Mouse (Mus musculus) hindbrain, embryonic 14.5 days (tissue): ENCODE data around the gene Chrna3. TPM values are rescaled to one million over a fixed set of nuclear protein-coding genes. Genes with fewer than 3 reads are reported as not detected.
A peak's percentile ranks its signal among the peaks of the same experiment; 100 is the strongest.

ENCODE experiments used
- ATAC-seq: fragments of 200-750 bp; cut with Nextera tagmentation; 2 replicates; pipeline ENCODE4 v1.8.0; 2017; ENCODE audit warnings: moderate number of reproducible peaks, mild to moderate bottlenecking, moderate TSS enrichment, moderate library complexity; ENCODE audit not compliant: low FRiP score
- DNase-seq: peaks from one replicate; pipeline ENCODE4 v3.0.0-alpha.2; 2015; ENCODE audit warnings: low spot score
- H3K27ac ChIP-seq: fragments of 300-500 bp; sonication (generic); 2 replicates; pipeline ENCODE4 v1.5.1; 2014; ENCODE audit warnings: mild to moderate bottlenecking, moderate library complexity
- H3K27me3 ChIP-seq: fragments of 300-500 bp; sonication (generic); 2 replicates; pipeline ENCODE4 v1.6.1; 2014; ENCODE audit warnings: mild to moderate bottlenecking, low read length, mixed read lengths; ENCODE audit not compliant: control insufficient read depth, insufficient read depth
- H3K36me3 ChIP-seq: fragments of 300-500 bp; sonication (generic); replicated peaks from 2 replicates; pipeline ENCODE4 v1.6.1; 2014; ENCODE audit not compliant: control insufficient read depth, insufficient read depth
- H3K4me1 ChIP-seq: fragments of 300-500 bp; sonication (generic); replicated peaks from 2 replicates; pipeline ENCODE4 v1.6.1; 2014; ENCODE audit warnings: antibody characterized with exemption, low read length, mixed read lengths; ENCODE audit not compliant: control insufficient read depth, insufficient read depth
- H3K4me2 ChIP-seq: fragments of 300-500 bp; sonication (generic); replicated peaks from 2 replicates; pipeline ENCODE4 v1.6.1; 2014; ENCODE audit warnings: mild to moderate bottlenecking, moderate library complexity
- H3K4me3 ChIP-seq: fragments of 300-500 bp; sonication (generic); replicated peaks from 2 replicates; pipeline ENCODE4 v1.5.1; 2014; ENCODE audit warnings: mild to moderate bottlenecking, low read length
- H3K9ac ChIP-seq: fragments of 300-500 bp; sonication (generic); 2 replicates; pipeline ENCODE4 v1.6.1; 2014
- H3K9me3 ChIP-seq: fragments of 300-500 bp; sonication (generic); 2 replicates; pipeline ENCODE4 v1.6.1; 2016; ENCODE audit warnings: low read length; ENCODE audit not compliant: control insufficient read depth
- WGBS: fragments of 180-500 bp; shearing (Covaris S2); extraction: QIAGEN DNeasy Blood & Tissue Kit; methylation state at CpG from one replicate; pipeline ENCODE4 v1.1.7; 2014; 5-methylcytosine and 5-hydroxymethylcytosine counted together
- polyA plus RNA-seq: library from polyadenylated mRNA; unstranded; fragments of >200 nt; fragmentation: Nextera tagmentation; extraction: Ambion mirVana; gene quantifications from 2 replicates; pipeline ENCODE4 v1.2.1, GENCODE M21; 2014

Gene Chrna3
- polyA plus RNA-seq, 1 experiment from 2014 or later = 21.2 TPM

DNA sequence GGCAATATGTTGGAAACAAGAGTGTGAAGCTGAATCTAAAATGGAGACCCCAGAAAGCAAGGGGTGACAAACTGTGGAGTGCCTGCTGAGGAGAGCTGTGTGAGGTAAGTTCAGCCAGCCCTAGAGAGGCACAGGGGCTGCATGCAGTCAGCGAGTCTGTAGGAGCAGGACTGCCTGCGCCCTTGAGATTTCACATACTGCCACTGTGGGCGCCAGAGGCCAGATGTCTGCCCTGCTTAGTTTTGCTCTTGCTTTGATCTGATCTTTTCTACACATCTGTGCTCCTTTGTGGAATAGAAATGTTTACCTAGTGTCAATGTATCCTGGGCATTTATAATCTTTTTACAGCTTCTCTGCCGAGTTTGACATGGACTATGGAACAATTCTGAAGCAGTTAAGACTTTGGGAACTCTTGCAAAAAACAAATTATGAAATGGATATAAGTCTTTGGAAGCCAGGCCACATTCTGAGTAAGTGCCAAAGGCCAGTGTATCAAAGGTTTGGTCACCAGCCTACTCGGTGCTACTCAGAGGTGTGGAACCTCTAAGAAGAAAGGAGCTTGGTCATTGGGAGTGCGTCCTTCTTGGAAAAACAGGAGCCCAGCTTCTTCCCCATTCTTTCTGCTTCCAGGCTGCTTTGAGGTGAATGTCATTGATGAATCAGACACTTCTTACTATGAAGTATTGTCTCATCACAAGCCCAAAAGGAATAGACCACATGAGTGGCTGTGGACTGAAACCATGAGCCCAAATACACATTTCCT, 15.6 kb downstream of the Chrna3 start:
- ATAC-seq (no peak), DNase-seq (no peak)
- H3K9ac ChIP-seq = no peak overlapping the region
- H3K36me3 ChIP-seq = 0 out of 2 replicates have a peak, but pooled peaks cover 7% of the 10 kb centered on the region
- no peak overlapping the region for H3K27ac ChIP-seq
- WGBS = 56% methylated on average over 6 of the region's 6 CpGs
- no peak overlapping the region for H3K4me2 ChIP-seq
- no peak overlapping the region for H3K4me3 ChIP-seq
- H3K27me3 ChIP-seq = no peaks in the 10 kb centered on the region
- H3K4me1 ChIP-seq = no peaks in the 10 kb centered on the region
- H3K9me3 ChIP-seq = no peaks in the 10 kb centered on the region

DNA sequence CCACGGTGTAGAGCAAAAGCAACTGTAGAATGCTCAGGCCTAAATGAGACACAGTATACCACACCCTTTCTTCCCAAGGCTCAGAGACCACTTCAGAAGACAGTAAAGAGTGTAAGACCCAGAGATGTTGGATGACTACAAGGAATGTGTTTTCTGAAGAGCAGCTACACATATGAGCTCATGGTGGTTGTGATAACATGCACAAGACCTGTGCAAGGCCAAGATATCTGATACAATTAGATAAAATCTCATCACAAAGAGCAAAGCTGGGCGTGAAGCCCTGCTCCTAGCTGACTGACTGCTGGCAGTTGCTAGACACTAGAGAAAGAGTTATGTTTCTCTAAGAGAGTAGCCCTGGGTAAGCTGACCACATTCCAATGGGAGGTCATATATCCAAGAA, 16.7 kb downstream of the Chrna3 start:
- H3K27ac ChIP-seq = no peak overlapping the region
- H3K27me3 ChIP-seq = no peaks in the 10 kb centered on the region
- 91% methylated on average over 2 of the region's 2 CpGs for WGBS
- H3K9ac ChIP-seq = no peak overlapping the region
- no peak for ATAC-seq
- H3K4me2 ChIP-seq = no peak overlapping the region
- no peak for DNase-seq
- 0 out of 2 replicates have a peak, but pooled peaks cover 3% of the 10 kb centered on the region for H3K36me3 ChIP-seq
- H3K4me1 ChIP-seq = no peaks in the 10 kb centered on the region
- H3K4me3 ChIP-seq = no peak overlapping the region
- no peaks in the 10 kb centered on the region for H3K9me3 ChIP-seq

DNA sequence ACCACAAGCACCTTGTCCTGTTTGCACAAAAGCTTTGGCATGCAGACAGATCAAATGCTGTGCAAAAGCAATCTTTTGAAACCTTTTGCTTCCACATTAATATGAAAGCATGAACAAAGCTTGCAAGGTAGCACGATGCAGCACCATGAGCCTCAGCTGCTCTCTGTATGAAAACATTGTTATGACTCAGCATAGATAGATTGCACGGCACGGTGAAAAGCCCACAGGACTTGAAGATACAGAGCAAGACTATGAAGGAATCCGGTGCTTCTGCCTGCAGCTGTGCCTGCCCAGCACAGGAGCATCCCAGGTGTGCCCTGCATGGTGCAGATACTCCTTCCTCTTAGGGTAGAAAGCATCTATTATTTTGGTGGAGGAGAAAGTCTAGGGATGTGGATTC, 22.8 kb downstream of the Chrna3 start:
- WGBS = 46% methylated on average over 4 of the region's 4 CpGs
- no peak for ATAC-seq
- Histone ChIP-seq H3K9ac (no peak overlapping the region), H3K4me3 (no peak overlapping the region), H3K4me2 (no peak overlapping the region), H3K4me1 (0 out of 2 replicates have a peak, but pooled peaks cover 5% of the 10 kb centered on the region), H3K27ac (no peak overlapping the region), H3K9me3 (no peaks in the 10 kb centered on the region), H3K27me3 (no peaks in the 10 kb centered on the region), H3K36me3 (no peaks in the 10 kb centered on the region)
- DNase-seq = no peak

DNA sequence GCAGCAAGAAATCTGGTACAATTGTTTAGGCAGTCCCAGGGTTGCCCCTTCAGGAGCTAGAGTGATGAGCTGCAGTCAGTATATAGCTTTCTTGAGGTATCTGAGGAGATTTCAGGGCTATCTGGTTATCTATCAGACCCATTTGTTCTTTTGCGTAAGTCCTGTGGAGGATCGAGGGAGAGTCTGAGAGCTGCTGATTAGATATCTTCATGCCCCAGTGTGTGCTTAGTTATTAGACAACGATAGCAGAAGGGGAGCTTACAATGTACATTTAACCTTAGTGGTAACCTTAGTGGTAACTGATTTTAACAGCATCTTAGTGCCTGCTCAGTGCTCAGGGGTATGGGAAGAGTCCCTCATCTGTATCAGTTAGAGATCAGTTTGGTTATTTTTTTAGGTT, 30.7 kb downstream of the Chrna3 start:
- WGBS = 83% methylated on average over 3 of the region's 3 CpGs
- H3K27me3 ChIP-seq = no peaks in the 10 kb centered on the region
- no peak for ATAC-seq

DNA sequence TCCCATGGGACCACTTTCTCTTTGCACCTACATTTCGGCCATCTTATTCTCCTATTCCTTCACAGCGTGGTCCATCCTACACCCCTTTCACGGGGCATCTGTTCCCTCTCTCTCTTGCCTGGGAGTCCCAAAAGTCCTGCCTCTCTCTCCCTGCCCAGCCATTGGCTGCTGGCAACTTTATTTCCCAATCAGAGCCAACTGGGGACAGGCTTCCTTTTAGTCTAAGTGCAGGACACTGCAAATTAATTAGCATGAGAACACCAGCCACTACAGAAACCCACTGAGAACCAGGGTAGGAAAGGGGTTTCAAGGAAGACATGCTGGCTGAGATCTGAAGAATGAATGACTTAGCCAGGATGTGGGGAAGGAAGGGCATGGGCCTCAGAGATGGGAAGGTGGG, 32.0 kb downstream of the Chrna3 start:
- Histone ChIP-seq H3K27ac (no peak overlapping the region), H3K36me3 (no peaks in the 10 kb centered on the region), H3K27me3 (no peaks in the 10 kb centered on the region), H3K9ac (no peak overlapping the region), H3K4me1 (no peaks in the 10 kb centered on the region), H3K9me3 (no peaks in the 10 kb centered on the region), H3K4me2 (no peak overlapping the region), H3K4me3 (no peak overlapping the region)
- ATAC-seq = no peak
- 40% methylated on average over 3 of the region's 3 CpGs for WGBS
- DNase-seq = no peak

More for the DNA sequence above, 30.7 kb downstream of the Chrna3 start:
- no peak overlapping the region for H3K4me3 ChIP-seq
- no peak overlapping the region for H3K4me2 ChIP-seq
- no peaks in the 10 kb centered on the region for H3K4me1 ChIP-seq
- no peak overlapping the region for H3K27ac ChIP-seq
- no peak overlapping the region for H3K9ac ChIP-seq
- no peaks in the 10 kb centered on the region for H3K9me3 ChIP-seq
- no peaks in the 10 kb centered on the region for H3K36me3 ChIP-seq
- DNase-seq = no peak

DNA sequence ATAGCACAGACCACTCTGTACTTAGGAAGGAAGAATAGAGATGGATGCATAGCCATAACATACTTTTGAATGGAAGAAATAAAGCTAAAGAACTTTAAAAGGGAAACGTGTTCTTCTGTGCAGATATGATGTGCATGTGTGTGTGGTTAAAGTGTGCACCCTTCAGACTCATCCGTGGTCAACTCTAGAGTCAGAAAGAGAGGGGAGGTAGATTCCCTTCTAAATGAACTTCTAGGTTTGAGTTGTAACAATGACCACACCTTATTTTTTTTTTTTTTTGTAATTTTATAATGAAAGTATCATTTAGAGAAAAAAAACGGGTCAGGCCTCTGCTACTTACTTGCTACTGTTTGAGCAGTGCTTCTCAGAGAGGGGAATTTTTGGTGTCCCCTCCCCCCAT, 36.0 kb downstream of the Chrna3 start:
- Histone ChIP-seq H3K4me1 (no peaks in the 10 kb centered on the region), H3K27ac (no peak overlapping the region), H3K9me3 (no peaks in the 10 kb centered on the region), H3K4me3 (no peak overlapping the region), H3K36me3 (no peaks in the 10 kb centered on the region), H3K9ac (no peak overlapping the region), H3K4me2 (no peak overlapping the region), H3K27me3 (no peaks in the 10 kb centered on the region)
- DNase-seq (no peak), ATAC-seq (no peak)
- 77% methylated on average over 3 of the region's 3 CpGs for WGBS

DNA sequence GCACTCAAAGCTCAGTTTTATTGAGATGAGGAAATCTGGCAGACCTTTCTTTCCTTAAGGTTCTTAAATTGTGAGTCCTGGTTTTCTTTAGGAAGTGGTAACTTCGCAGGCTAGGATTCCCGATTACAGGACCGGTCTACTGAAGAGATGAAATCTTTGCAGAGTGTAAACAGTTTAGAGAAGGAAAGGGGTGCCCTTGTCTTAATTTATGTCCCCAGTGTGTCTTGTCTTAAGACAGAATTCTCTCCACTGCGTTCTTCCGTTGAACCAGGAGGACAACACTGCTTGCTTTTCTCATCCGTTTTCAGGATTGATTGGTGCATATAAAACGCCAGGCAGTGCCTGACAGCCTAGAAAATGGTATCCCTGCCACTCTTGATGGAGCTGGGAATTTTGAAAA, 44.0 kb downstream of the Chrna3 start:
- Histone ChIP-seq H3K9me3 (no peaks in the 10 kb centered on the region), H3K9ac (no peak overlapping the region), H3K4me3 (peak overlapping the region; percentile 54), H3K4me1 (no peaks in the 10 kb centered on the region; the same call in 1 of the 2 replicates), H3K27ac (no peak overlapping the region), H3K4me2 (peak overlapping the region; percentile 88), H3K36me3 (no peaks in the 10 kb centered on the region), H3K27me3 (peaks cover 34% of the 10 kb centered on the region)
- DNase-seq = peak; percentile 32
- WGBS = 6% methylated on average over 7 of the region's 7 CpGs
- ATAC-seq = no peak

DNA sequence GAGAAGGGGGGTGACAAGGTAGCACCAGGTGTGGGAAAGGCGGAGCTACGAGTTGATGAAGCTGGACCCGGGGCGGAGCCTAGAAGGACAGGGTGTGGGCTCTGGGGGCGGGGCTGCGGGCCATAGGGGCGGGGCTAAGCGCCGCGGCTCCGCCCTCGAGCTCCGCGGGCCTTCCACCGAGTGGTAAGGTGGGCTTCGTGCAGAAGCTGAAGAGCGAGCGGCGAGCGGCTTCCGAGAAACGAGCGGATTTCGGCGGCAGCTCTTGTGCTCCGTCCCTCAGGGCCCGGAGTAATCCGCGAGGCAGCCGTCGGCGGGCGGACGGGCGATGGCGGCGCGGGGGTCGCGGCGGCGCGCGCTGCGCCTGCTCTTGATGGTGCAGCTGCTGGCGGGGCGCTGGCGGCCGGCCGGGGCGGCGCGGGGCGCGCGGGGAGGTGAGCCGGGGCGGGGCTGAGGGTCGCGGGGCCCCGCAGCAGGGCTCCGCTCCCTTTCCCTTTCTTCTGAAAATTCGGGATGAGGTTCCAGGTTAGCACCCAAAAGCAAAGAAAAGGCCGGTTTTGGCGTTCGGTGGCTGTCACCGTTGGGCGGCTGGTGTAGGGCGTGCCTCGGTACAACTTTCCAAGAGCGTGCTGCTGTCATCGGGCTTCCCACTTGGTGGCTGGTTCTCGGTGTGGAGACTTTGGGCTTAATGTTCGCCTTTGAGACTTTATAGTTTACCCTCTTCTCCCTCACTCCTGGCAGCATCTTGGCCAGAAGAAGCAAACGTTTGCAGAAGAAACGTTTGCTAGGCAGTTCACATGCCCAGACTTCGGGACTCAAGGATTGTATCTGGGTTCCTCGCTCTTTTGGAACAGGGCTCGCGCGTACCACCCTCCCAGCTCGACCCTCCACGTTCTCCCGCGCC, 44.8 kb downstream of the Chrna3 start:
- Histone ChIP-seq H3K36me3 (no peaks in the 10 kb centered on the region), H3K9ac (peak overlapping the region; percentile 62), H3K27ac (no peak overlapping the region), H3K4me2 (peak overlapping the region; percentile 88), H3K4me3 (peak overlapping the region; percentile 54), H3K9me3 (no peaks in the 10 kb centered on the region), H3K4me1 (no peaks in the 10 kb centered on the region; the same call in 1 of the 2 replicates), H3K27me3 (peaks cover 34% of the 10 kb centered on the region)
- ATAC-seq (peak; percentile 79), DNase-seq (peak; percentile 71)
- under 1% methylated on average over 85 of the region's 85 CpGs for WGBS

DNA sequence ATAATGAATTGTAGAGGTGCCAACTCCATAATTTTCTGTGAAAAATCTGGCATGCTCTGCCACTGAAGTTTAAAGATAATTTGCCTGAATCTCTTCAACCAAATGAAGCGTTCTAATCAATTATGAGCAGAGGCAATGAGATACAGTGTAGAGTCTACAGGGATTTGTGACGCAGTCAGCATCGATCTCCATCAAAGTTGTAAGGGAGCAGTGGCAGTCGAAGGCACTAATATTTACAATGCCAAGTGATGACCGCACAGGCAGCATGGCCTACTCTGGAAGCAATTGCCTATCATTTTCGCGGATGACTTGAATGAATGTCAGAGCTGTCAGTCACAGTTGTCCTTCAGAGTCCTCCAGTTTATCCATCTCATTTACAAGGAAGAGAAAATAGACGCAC, 45.7 kb downstream of the Chrna3 start, which contains the start of gene Chrna5:
Gene Chrna5 (plus strand): TSS at position 207 of the 400 bp plus-strand sequence.
- 33% methylated on average over 8 of the region's 8 CpGs for WGBS
- DNase-seq = peak; percentile 44
- Histone ChIP-seq H3K4me2 (peak within 1 kb of the TSS; percentile 88), H3K36me3 (no peaks in the 10 kb centered on the region), H3K27ac (no peak within 1 kb of the TSS), H3K9ac (peak within 1 kb of the TSS; percentile 62), H3K4me1 (no peaks in the 10 kb centered on the region; the same call in 1 of the 2 replicates), H3K27me3 (peaks cover 34% of the 10 kb centered on the region), H3K9me3 (no peaks in the 10 kb centered on the region), H3K4me3 (peak within 1 kb of the TSS; percentile 54)
- 0 out of 2 replicates have a peak, but pooled peaks have one; percentile 31 for ATAC-seq
